Comparison of ENCODE assay signal across 11 mouse cellular contexts in genomic region chr2:38423886-38424277, GRCm38 (mm10).
A peak's percentile ranks its signal among the peaks of the same experiment; 100 is the strongest.
DNase-seq lines count a peak whose midpoint lies in the region; ATAC-seq lines count a peak whose summit lies in the region.
"Had no signal": no experiment of that assay in that cellular context is flagged by ENCODE, and none has a peak within 500 bp of the region (broad histone marks: within the 10 kb centered on the region; RNA-seq: fewer than 3 reads in every experiment).

No protein-coding gene starts in this region.

- peak overlapping the region; percentile 54; the same call in 1 of the 2 replicates for H3K27ac ChIP-seq in embryonic facial prominence, embryonic 11.5 days (replicated peaks; ENCODE audit: low read depth, low read length)
- peak overlapping the region; percentile 25; the same call in 1 of the 2 replicates for H3K27ac ChIP-seq in hindbrain, embryonic 16.5 days (ENCODE audit: low read depth, low read length)
- H3K27ac ChIP-seq in stomach, embryonic 15.5 days = no peak overlapping the region
- H3K27ac ChIP-seq: liver, embryonic 12.5 days had no signal

- ATAC-seq in embryonic facial prominence, embryonic 11.5 days (replicated peaks; ENCODE audit: insufficient number of reproducible peaks, low FRiP score, low TSS enrichment, low read depth) = no peak
- peak; percentile 26; the same call in 1 of the 2 replicates for ATAC-seq in hindbrain, embryonic 16.5 days
- ATAC-seq in stomach, embryonic 15.5 days (ENCODE audit: insufficient read depth, low FRiP score, low read depth) = no peak
- no peak for ATAC-seq in monocyte, adult 5-6 weeks (replicated peaks; ENCODE audit: insufficient number of reproducible peaks, low FRiP score, low TSS enrichment, poor library complexity, severe bottlenecking)
- ATAC-seq: liver, embryonic 12.5 days; Patski had no signal

- peaks cover 3% of the 10 kb centered on the region for H3K4me1 ChIP-seq in embryonic facial prominence, embryonic 11.5 days (ENCODE audit: control insufficient read depth, insufficient read depth, low read length)
- peaks cover 16% of the 10 kb centered on the region for H3K4me1 ChIP-seq in hindbrain, embryonic 16.5 days (ENCODE audit: control insufficient read depth, insufficient read depth, low read depth, low read length)
- 0 out of 2 replicates have a peak, but pooled peaks cover 11% of the 10 kb centered on the region for H3K4me1 ChIP-seq in stomach, embryonic 15.5 days
- H3K4me1 ChIP-seq: liver, embryonic 12.5 days had no signal

- H3K36me3 ChIP-seq in embryonic facial prominence, embryonic 11.5 days (replicated peaks; ENCODE audit: control insufficient read depth, insufficient read depth, low read depth, low read length) = no peaks in the 10 kb centered on the region
- no peaks in the 10 kb centered on the region for H3K36me3 ChIP-seq in hindbrain, embryonic 16.5 days (ENCODE audit: control insufficient read depth, insufficient read depth, low read length)
- H3K36me3 ChIP-seq in stomach, embryonic 15.5 days = no peaks in the 10 kb centered on the region
- H3K36me3 ChIP-seq: liver, embryonic 12.5 days had no signal

- H3K4me2 ChIP-seq in embryonic facial prominence, embryonic 11.5 days (ENCODE audit: low read depth, low read length) = peak overlapping the region; percentile 43
- H3K4me2 ChIP-seq in hindbrain, embryonic 16.5 days (ENCODE audit: low read length) = peak overlapping the region; percentile 47
- H3K4me2 ChIP-seq in stomach, embryonic 15.5 days = peak overlapping the region; percentile 30

- WGBS in embryonic facial prominence, embryonic 11.5 days = 21% methylated on average over 7 of the region's 7 CpGs
- 21% methylated on average over 7 of the region's 7 CpGs for WGBS in hindbrain, embryonic 16.5 days
- 27% methylated on average over 7 of the region's 7 CpGs for WGBS in stomach, embryonic 15.5 days

- DNase-seq in right cerebral cortex, postnatal 25 days = peak; percentile 34
- no peak for DNase-seq in right cerebral cortex, postnatal 36 days (ENCODE audit: low spot score in 2 of 2)
- no peak for DNase-seq in embryonic facial prominence, embryonic 11.5 days (ENCODE audit: low spot score)
- DNase-seq in c-Kit-positive CD71-positive TER-119-positive erythroid progenitor cells, embryonic 14.5 days (ENCODE audit: low spot score) = no peak
- no peak for DNase-seq in natural killer cell, adult 2 months (ENCODE audit: low spot score in 2 of 2)

- H3K4me3 ChIP-seq in embryonic facial prominence, embryonic 11.5 days (ENCODE audit: low read depth, low read length) = no peak overlapping the region
- H3K4me3 ChIP-seq in hindbrain, embryonic 16.5 days (ENCODE audit: low read length) = no peak overlapping the region
- no peak overlapping the region for H3K4me3 ChIP-seq in stomach, embryonic 15.5 days (replicated peaks)
- H3K4me3 ChIP-seq: liver, embryonic 12.5 days; myocyte had no signal

- peak overlapping the region; percentile 54 for H3K9ac ChIP-seq in embryonic facial prominence, embryonic 11.5 days (replicated peaks; ENCODE audit: low read length)
- peak overlapping the region; percentile 53 for H3K9ac ChIP-seq in hindbrain, embryonic 16.5 days (ENCODE audit: low read depth, low read length)
- H3K9ac ChIP-seq in stomach, embryonic 15.5 days = no peak overlapping the region
- H3K9ac ChIP-seq: liver, embryonic 12.5 days had no signal

- no peaks in the 10 kb centered on the region for H3K27me3 ChIP-seq in embryonic facial prominence, embryonic 11.5 days (ENCODE audit: control insufficient read depth, insufficient read depth, low read length)
- no peaks in the 10 kb centered on the region for H3K27me3 ChIP-seq in hindbrain, embryonic 16.5 days (replicated peaks; ENCODE audit: control insufficient read depth, insufficient read depth, low read length)
- no peaks in the 10 kb centered on the region for H3K27me3 ChIP-seq in stomach, embryonic 15.5 days (replicated peaks)

- no peaks in the 10 kb centered on the region for H3K9me3 ChIP-seq in embryonic facial prominence, embryonic 11.5 days (replicated peaks; ENCODE audit: control insufficient read depth, low read length)
- no peaks in the 10 kb centered on the region for H3K9me3 ChIP-seq in hindbrain, embryonic 16.5 days (ENCODE audit: control insufficient read depth, low read length)
- H3K9me3 ChIP-seq in stomach, embryonic 15.5 days = no peaks in the 10 kb centered on the region
- H3K9me3 ChIP-seq: liver, embryonic 12.5 days had no signal
